Mouse (Mus musculus): ENCODE measurements around the gene Rundc3a.

- TF ChIP-seq CTCF (conservative IDR thresholded peaks at IDR 0.05; ENCODE audit: insufficient read depth, insufficient read length, low read depth, low read length) (no peak), POLR2A (IDR thresholded peaks at IDR 0.05; ENCODE audit: low read depth, low read length) (peak; percentile 81)
These were observed 15.2 kb downstream of the Rundc3a start for GRCm38 (mm10) chr11:102408344-102408876.
